In the genomic region with DNA sequence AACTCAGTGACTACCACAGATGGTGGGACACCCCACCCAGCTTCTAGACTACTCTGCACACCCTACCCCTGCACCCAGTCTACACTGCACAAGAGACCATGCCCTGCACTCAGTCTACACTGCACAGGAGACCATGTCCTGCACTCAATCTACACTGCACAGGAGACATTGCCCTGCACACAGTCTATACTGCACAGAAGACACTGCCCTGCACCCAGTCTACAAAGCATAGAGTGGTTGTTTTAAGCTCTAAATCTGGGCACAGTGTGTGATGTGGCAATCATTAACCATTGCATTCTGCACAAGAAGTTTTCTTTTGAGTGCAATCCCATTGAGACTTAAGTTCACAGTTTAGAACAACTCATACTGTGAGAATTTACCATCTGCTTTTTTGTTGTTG, we compare ENCODE assay signal across 19 mouse cellular contexts. TPM values are rescaled to one million over a fixed set of nuclear protein-coding genes. Genes with fewer than 3 reads are reported as not detected.
"Had no signal": no experiment of that assay in that cellular context is flagged by ENCODE, and none has a peak within 500 bp of the region (broad histone marks: within the 10 kb centered on the region; RNA-seq: fewer than 3 reads in every experiment).

No protein-coding gene starts in this region.

- H3K4me1 ChIP-seq: limb, embryonic 15.5 days; liver, embryonic 12.5 days; midbrain, embryonic 15.5 days; neural tube, embryonic 12.5 days had no signal

- H3K9me3 ChIP-seq: limb, embryonic 15.5 days; liver, embryonic 12.5 days; midbrain, embryonic 15.5 days; neural tube, embryonic 12.5 days had no signal

- ATAC-seq: intestine, embryonic 16.5 days; liver, embryonic 12.5 days; midbrain, embryonic 15.5 days had no signal

- H3K4me2 ChIP-seq: limb, embryonic 15.5 days; liver, embryonic 12.5 days; lung, embryonic 14.5 days; midbrain, embryonic 15.5 days; neural tube, embryonic 12.5 days had no signal

- H3K27me3 ChIP-seq: liver, embryonic 12.5 days; midbrain, embryonic 15.5 days; neural tube, embryonic 12.5 days had no signal

- H3K27ac ChIP-seq: limb, embryonic 15.5 days; liver, embryonic 12.5 days; midbrain, embryonic 15.5 days; neural tube, embryonic 12.5 days had no signal

- H3K36me3 ChIP-seq: limb, embryonic 15.5 days; liver, embryonic 12.5 days; midbrain, embryonic 15.5 days; neural tube, embryonic 12.5 days had no signal

- DNase-seq: layer of hippocampus, adult 9-11 months; layer of hippocampus, postnatal 36 days; lung, embryonic 14.5 days; lung, postnatal 10 days; lung, postnatal 4 days; retina, postnatal 1 day; right cerebral cortex, postnatal 4 days; spleen, adult 18-20 months; thymus, adult 18-20 months; thymus, postnatal 14 days had no signal

- H3K4me3 ChIP-seq: limb, embryonic 15.5 days; liver, embryonic 12.5 days; midbrain, embryonic 15.5 days; neural tube, embryonic 12.5 days had no signal

- H3K9ac ChIP-seq: limb, embryonic 15.5 days; liver, embryonic 12.5 days; lung, embryonic 14.5 days; midbrain, embryonic 15.5 days; neural tube, embryonic 12.5 days had no signal

RNA-seq across cellular contexts. Expression of a gene that starts 42.2 kb away (rescaled TPM):
- total RNA-seq: layer of hippocampus, postnatal 36 days; monocyte, adult 5-6 weeks; neutrophil, adult 5-6 weeks had no signal
- polyA plus RNA-seq: intestine, embryonic 16.5 days; liver, embryonic 12.5 days; liver, embryonic 16.5 days; lung, embryonic 14.5 days; stomach, embryonic 14.5 days had no signal
